Mouse (Mus musculus) T-cell, adult 2 months (primary cell): ENCODE measurements around the gene Commd3.

Experiments
- DNase-seq: peaks from one replicate; pipeline ENCODE4 v3.0.0; 2022; ENCODE audit warnings: low spot score

Gene Commd3

DNA sequence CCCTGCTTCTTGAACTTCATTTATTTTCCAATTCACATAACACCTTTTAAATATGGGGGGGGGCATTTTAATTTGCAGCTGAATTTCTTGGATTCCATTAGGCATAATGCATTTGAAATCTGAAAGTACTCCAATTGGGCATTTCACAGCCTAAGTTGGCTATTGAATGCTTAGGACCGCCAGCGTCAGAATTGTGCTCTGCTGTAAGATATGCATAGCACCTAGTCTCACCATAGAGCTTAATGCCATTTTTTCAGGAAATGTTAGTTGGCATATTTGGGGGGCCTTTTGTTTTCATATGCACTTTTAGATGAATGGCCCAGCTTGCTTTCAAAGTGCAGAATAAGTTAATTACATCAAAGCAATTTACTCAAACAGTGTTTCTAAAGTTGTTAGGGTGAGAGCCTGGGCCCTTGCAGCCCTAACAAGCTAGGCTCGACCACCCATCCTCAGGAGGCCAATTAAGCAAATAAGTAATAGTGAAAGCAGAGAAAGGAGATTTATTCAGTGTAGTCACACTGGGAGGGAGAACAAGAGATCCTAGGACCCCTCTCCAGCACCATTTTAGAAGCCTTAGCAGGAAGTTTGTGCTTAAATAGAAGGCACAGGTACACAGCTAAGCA lies 50.1 kb downstream of the Commd3 start:
- DNase-seq, result no peak

- no peak for DNase-seq
These were observed 52.3 kb downstream of the Commd3 start for GRCm38 (mm10) chr2:18724462-18724861.
